Mouse (Mus musculus) lung, adult 2 months (tissue): ENCODE results near the gene Ang2. TPM values are rescaled to one million over a fixed set of nuclear protein-coding genes. Genes with fewer than 3 reads are reported as not detected.

Experiments used
- DNase-seq: peaks from one replicate; pipeline ENCODE4 v3.0.0; 2022
- H3K4me1 ChIP-seq: fragments of 200-500 bp; 2 replicates; pipeline ENCODE4 v1.6.1; 2011; ENCODE audit warnings: low read length; ENCODE audit not compliant: control insufficient read depth, insufficient read depth
- H3K4me3 ChIP-seq: fragments of 200-500 bp; replicated peaks from 2 replicates; pipeline ENCODE3; 2011; ENCODE audit warnings: low read depth, mild to moderate bottlenecking, control low read depth, low read length; ENCODE audit errors: extremely low read depth
- CTCF ChIP-seq: fragments of 200-500 bp; IDR thresholded peaks from 2 replicates; pipeline ENCODE4 v1.5.1; 2011; ENCODE audit warnings: mild to moderate bottlenecking, low read length, control low read depth; ENCODE audit not compliant: insufficient read depth
- POLR2A ChIP-seq: fragments of 200-500 bp; IDR thresholded peaks from 2 replicates; pipeline ENCODE4 v1.6.1; 2011; ENCODE audit warnings: low read depth, mild to moderate bottlenecking, control low read depth, low read length, borderline replicate concordance; ENCODE audit errors: extremely low read depth
- WGBS: fragments of 180-500 bp; shearing (Covaris S2); methylation state at CpG from one replicate; pipeline ENCODE4 v1.1.7; 2018; 5-methylcytosine and 5-hydroxymethylcytosine counted together
- polyA plus RNA-seq: library from polyadenylated mRNA; depleted of rRNA; stranded (reverse); fragments of >200 nt; gene quantifications from 2 replicates; pipeline ENCODE4 v1.2.3, GENCODE M21; 2012; rRNA removed

Gene Ang2
- polyA plus RNA-seq, 1 experiment = not detected

- TF ChIP-seq CTCF (no peak), POLR2A (no peak)
- 54% methylated on average over 5 of the region's 5 CpGs for WGBS
These were observed 46.6 kb downstream of the Ang2 start for GRCm38 (mm10) chr14:51152249-51152870.

GRCm38 (mm10) chr14:51150206-51150831 lies 48.6 kb downstream of the Ang2 start:
- WGBS = 83% methylated on average over 3 of the region's 3 CpGs
- Histone ChIP-seq H3K4me3 (no peak overlapping the region), H3K4me1 (no peaks in the 10 kb centered on the region)
- DNase-seq = no peak
- TF ChIP-seq POLR2A = no peak
- no peak for TF ChIP-seq CTCF

More at GRCm38 (mm10) chr14:51152249-51152870, 46.6 kb downstream of the Ang2 start:
- no peak overlapping the region for H3K4me3 ChIP-seq
- DNase-seq = no peak
- no peaks in the 10 kb centered on the region; the same call in 1 of the 2 replicates for H3K4me1 ChIP-seq

GRCm38 (mm10) chr14:51149164-51149563 lies 49.8 kb downstream of the Ang2 start:
- no peak for DNase-seq

GRCm38 (mm10) chr14:51148006-51148405 lies 50.9 kb downstream of the Ang2 start:
- Histone ChIP-seq H3K4me3 (no peak overlapping the region), H3K4me1 (no peaks in the 10 kb centered on the region; the same call in 1 of the 2 replicates)
- DNase-seq = no peak
- TF ChIP-seq CTCF (no peak), POLR2A (no peak)
- WGBS = 63% methylated on average over 3 of the region's 3 CpGs

More at GRCm38 (mm10) chr14:51149164-51149563, 49.8 kb downstream of the Ang2 start:
- no peak overlapping the region for H3K4me3 ChIP-seq
- H3K4me1 ChIP-seq = no peaks in the 10 kb centered on the region
- 49% methylated on average over 5 of the region's 5 CpGs for WGBS
- TF ChIP-seq CTCF (no peak), POLR2A (no peak)

- 58% methylated on average over 2 of the region's 2 CpGs for WGBS
- H3K4me3 ChIP-seq = no peak within 1 kb of the TSS
These were observed 52.3 kb downstream of the Ang2 start, which contains the start of gene Rnase1 for GRCm38 (mm10) chr14:51146685-51147084. TSS of gene Rnase1 (minus strand) at chr14:51146785.

GRCm38 (mm10) chr14:51145521-51145920 lies 53.4 kb downstream of the Ang2 start:
- no peak for DNase-seq
- TF ChIP-seq POLR2A (no peak), CTCF (no peak)
- no peaks in the 10 kb centered on the region; the same call in 1 of the 2 replicates for H3K4me1 ChIP-seq
- H3K4me3 ChIP-seq = no peak overlapping the region
- 71% methylated on average over 6 of the region's 6 CpGs for WGBS

More at GRCm38 (mm10) chr14:51146685-51147084, 52.3 kb downstream of the Ang2 start, which contains the start of gene Rnase1:
- TF ChIP-seq POLR2A = no peak
- no peak for TF ChIP-seq CTCF
- DNase-seq = no peak
- H3K4me1 ChIP-seq = no peaks in the 10 kb centered on the region; the same call in 1 of the 2 replicates

Other genes starting within 250 kb of the Ang2 start
- gene Pnp2, start 243.2 kb downstream of the Ang2 start, polyA plus RNA-seq = 0.97 and 1.1 TPM in 2 replicates
- 0.14 TPM in 1 of 2 replicates, not detected in the other for gene Rnase10, start 191.4 kb downstream of the Ang2 start, polyA plus RNA-seq
- not detected in 2 replicates for gene Rnase9, start 157.3 kb downstream of the Ang2 start, polyA plus RNA-seq
- not detected in 2 replicates for gene Rnase11, start 149.0 kb downstream of the Ang2 start, polyA plus RNA-seq
- not detected in 2 replicates for gene Rnase12, start 141.5 kb downstream of the Ang2 start, polyA plus RNA-seq
- 3.1 and 3.6 TPM in 2 replicates for gene Olfr750, start 124.7 kb downstream of the Ang2 start, polyA plus RNA-seq
- gene Rnase4, start 108.1 kb downstream of the Ang2 start, polyA plus RNA-seq = 581 and 650 TPM in 2 replicates
- 61.7 and 72.5 TPM in 2 replicates for gene Ang, start 108.0 kb downstream of the Ang2 start, polyA plus RNA-seq
- gene Eddm3b, start 84.7 kb downstream of the Ang2 start, polyA plus RNA-seq = 0.08 TPM in 1 of 2 replicates, not detected in the other
- 12.1 and 19.2 TPM in 2 replicates for gene Rnase6, start 75.2 kb downstream of the Ang2 start, polyA plus RNA-seq
- 3.7 and 4.8 TPM in 2 replicates for gene Rnase1, start 52.4 kb downstream of the Ang2 start, polyA plus RNA-seq
- 0.40 TPM in 1 of 2 replicates, not detected in the other for gene Rnase2b, start 36.9 kb downstream of the Ang2 start, polyA plus RNA-seq
- gene Ear14, start 4.2 kb upstream of the Ang2 start, polyA plus RNA-seq = not detected in 2 replicates
- gene Rnase2a, start 57.0 kb upstream of the Ang2 start, polyA plus RNA-seq = not detected in 2 replicates
- not detected in 2 replicates for gene Gm7247, start 162.6 kb upstream of the Ang2 start, polyA plus RNA-seq
- gene Vmn2r88, start 211.7 kb upstream of the Ang2 start, polyA plus RNA-seq = not detected in 2 replicates